Mouse (Mus musculus) lung, postnatal 0 days (tissue): ENCODE results near the gene Gm28729. TPM values are rescaled to one million over a fixed set of nuclear protein-coding genes. Genes with fewer than 3 reads are reported as not detected.
A peak's percentile ranks its signal among the peaks of the same experiment; 100 is the strongest.
"Not testable (repeated sequence)": the region's sequence is repeated elsewhere in the genome, so short reads cannot be mapped to it uniquely, and the experiment has no call there.

Source experiments
- ATAC-seq: fragments of 200-750 bp; cut with Nextera tagmentation; 2 replicates; pipeline ENCODE4 v1.8.0; 2017; ENCODE audit warnings: moderate library complexity
- DNase-seq: peaks from one replicate; pipeline ENCODE4 v3.0.0-alpha.2; 2016; ENCODE audit warnings: low spot score
- H3K27ac ChIP-seq: fragments of 300-500 bp; sonication (generic); 2 replicates; pipeline ENCODE4 v1.5.1; 2014; ENCODE audit warnings: antibody characterized with exemption, mild to moderate bottlenecking, low read length, mixed read lengths
- H3K27me3 ChIP-seq: fragments of 300-500 bp; sonication (generic); replicated peaks from 2 replicates; pipeline ENCODE4 v1.6.1; 2014; ENCODE audit warnings: low read length, mixed read lengths; ENCODE audit not compliant: insufficient read depth
- H3K36me3 ChIP-seq: fragments of 300-500 bp; sonication (generic); 2 replicates; pipeline ENCODE4 v1.6.1; 2014; ENCODE audit warnings: low read length, mixed read lengths; ENCODE audit not compliant: insufficient read depth
- H3K4me1 ChIP-seq: fragments of 300-500 bp; sonication (generic); 2 replicates; pipeline ENCODE4 v1.6.1; 2014; ENCODE audit warnings: antibody characterized with exemption, low read depth, low read length, mixed read lengths; ENCODE audit not compliant: insufficient read depth
- H3K4me2 ChIP-seq: fragments of 300-500 bp; sonication (generic); replicated peaks from 2 replicates; pipeline ENCODE4 v1.6.1; 2014; ENCODE audit warnings: low read depth, mild to moderate bottlenecking, low read length, moderate library complexity, mixed read lengths
- H3K4me3 ChIP-seq: fragments of 300-500 bp; sonication (generic); 2 replicates; pipeline ENCODE4 v1.5.1; 2014; ENCODE audit warnings: low read depth, low read length
- H3K9ac ChIP-seq: fragments of 300-500 bp; sonication (generic); replicated peaks from 2 replicates; pipeline ENCODE4 v1.6.1; 2014; ENCODE audit warnings: low read depth, mild to moderate bottlenecking
- H3K9me3 ChIP-seq: fragments of 300-500 bp; sonication (generic); 2 replicates; pipeline ENCODE4 v1.6.1; 2016; ENCODE audit warnings: low read length, mixed read lengths
- CTCF ChIP-seq: IDR thresholded peaks from 2 replicates; pipeline ENCODE4 v1.5.1; 2016; ENCODE audit warnings: antibody characterized with exemption, mild to moderate bottlenecking
- EP300 ChIP-seq: IDR thresholded peaks from 2 replicates; pipeline ENCODE4 v1.6.1; 2016; ENCODE audit warnings: antibody characterized with exemption, mild to moderate bottlenecking, control low read depth
- WGBS: fragments of 180-500 bp; shearing (Covaris S2); extraction: QIAGEN DNeasy Blood & Tissue Kit; methylation state at CpG from one replicate; pipeline ENCODE4 v1.1.7; 2014; 5-methylcytosine and 5-hydroxymethylcytosine counted together
- polyA plus RNA-seq: library from polyadenylated mRNA; unstranded; fragments of >200 nt; fragmentation: Nextera tagmentation; extraction: Ambion mirVana; gene quantifications from 2 replicates; pipeline ENCODE4 v1.2.1, GENCODE M21; 2015

The Gm28729 gene
- polyA plus RNA-seq, 1 experiment from 2014 or later = 2.7 TPM

GRCm38 (mm10) chr9:96554095-96554494, 29.0 kb upstream of the Gm28729 start:
- no peaks in the 10 kb centered on the region for H3K9me3 ChIP-seq
- H3K36me3 ChIP-seq = peaks cover 19% of the 10 kb centered on the region; the same call in 1 of the 2 replicates
- H3K27me3 ChIP-seq = no peaks in the 10 kb centered on the region
- H3K9ac ChIP-seq = no peak overlapping the region
- no peak overlapping the region for H3K4me3 ChIP-seq
- DNase-seq (no peak), ATAC-seq (no peak)
- 87% methylated on average over 1 of the region's 1 CpGs for WGBS
- no peaks in the 10 kb centered on the region for H3K4me1 ChIP-seq
- H3K4me2 ChIP-seq = no peak overlapping the region
- TF ChIP-seq EP300 (no peak), CTCF (peak; percentile 50)
- H3K27ac ChIP-seq = no peak overlapping the region

GRCm38 (mm10) chr9:96545410-96545809, 20.3 kb upstream of the Gm28729 start:
- ATAC-seq = no peak
- DNase-seq = no peak
- no peak overlapping the region for H3K27ac ChIP-seq
- H3K9ac ChIP-seq = no peak overlapping the region
- no peaks in the 10 kb centered on the region for H3K9me3 ChIP-seq
- H3K27me3 ChIP-seq = no peaks in the 10 kb centered on the region
- no peak for TF ChIP-seq CTCF
- no peak for TF ChIP-seq EP300
- no peaks in the 10 kb centered on the region for H3K4me1 ChIP-seq
- peaks cover 8% of the 10 kb centered on the region; the same call in 1 of the 2 replicates for H3K36me3 ChIP-seq
- WGBS = 85% methylated on average over 13 of the region's 13 CpGs
- H3K4me2 ChIP-seq = no peak overlapping the region
- no peak overlapping the region for H3K4me3 ChIP-seq

GRCm38 (mm10) chr9:96543643-96544640, 18.9 kb upstream of the Gm28729 start:
- peak; percentile 76 for ATAC-seq
- DNase-seq = peak; percentile 74
- 35% methylated on average over 27 of the region's 27 CpGs for WGBS

GRCm38 (mm10) chr9:96538916-96539315, 13.9 kb upstream of the Gm28729 start:
- H3K9ac ChIP-seq = no peak overlapping the region
- TF ChIP-seq EP300 = no peak
- no peak for TF ChIP-seq CTCF
- DNase-seq (peak; percentile 63), ATAC-seq (peak; percentile 84)
- peaks cover 5% of the 10 kb centered on the region; the same call in 1 of the 2 replicates for H3K4me1 ChIP-seq
- no peak overlapping the region for H3K27ac ChIP-seq
- H3K27me3 ChIP-seq = no peaks in the 10 kb centered on the region
- H3K9me3 ChIP-seq = no peaks in the 10 kb centered on the region
- no peak overlapping the region for H3K4me2 ChIP-seq
- no peak overlapping the region for H3K4me3 ChIP-seq
- 0 out of 2 replicates have a peak, but pooled peaks cover 5% of the 10 kb centered on the region for H3K36me3 ChIP-seq
- WGBS = 37% methylated on average over 10 of the region's 10 CpGs

More at GRCm38 (mm10) chr9:96543643-96544640, 18.9 kb upstream of the Gm28729 start:
- H3K27me3 ChIP-seq = no peaks in the 10 kb centered on the region
- no peak overlapping the region for H3K9ac ChIP-seq
- peaks cover 8% of the 10 kb centered on the region; the same call in 1 of the 2 replicates for H3K36me3 ChIP-seq
- no peaks in the 10 kb centered on the region for H3K9me3 ChIP-seq
- no peak overlapping the region for H3K27ac ChIP-seq
- TF ChIP-seq CTCF (peak; percentile 64), EP300 (no peak)
- no peak overlapping the region for H3K4me3 ChIP-seq
- H3K4me1 ChIP-seq = no peaks in the 10 kb centered on the region
- 0 out of 2 replicates have a peak overlapping the region, but pooled peaks have one; percentile 33 for H3K4me2 ChIP-seq

- peak; percentile 2; the same call in 1 of the 2 replicates for ATAC-seq
- WGBS = 92% methylated on average over 6 of the region's 6 CpGs
- H3K27ac ChIP-seq = no peak overlapping the region
- H3K36me3 ChIP-seq = 0 out of 2 replicates have a peak, but pooled peaks cover 5% of the 10 kb centered on the region
- TF ChIP-seq CTCF (no peak), EP300 (no peak)
- no peak for DNase-seq
- no peak overlapping the region for H3K4me3 ChIP-seq
- H3K4me1 ChIP-seq = peaks cover 9% of the 10 kb centered on the region; the same call in 1 of the 2 replicates
- H3K4me2 ChIP-seq = 0 out of 2 replicates have a peak overlapping the region, but pooled peaks have one; percentile 74
- no peaks in the 10 kb centered on the region for H3K27me3 ChIP-seq
- H3K9me3 ChIP-seq = no peaks in the 10 kb centered on the region
- H3K9ac ChIP-seq = no peak overlapping the region
Measured at GRCm38 (mm10) chr9:96537615-96537919, 12.5 kb upstream of the Gm28729 start.

- Histone ChIP-seq H3K36me3 (0 out of 2 replicates have a peak, but pooled peaks cover 5% of the 10 kb centered on the region), H3K4me2 (peak overlapping the region; percentile 74), H3K4me3 (peak overlapping the region; percentile 36), H3K9me3 (no peaks in the 10 kb centered on the region), H3K9ac (peak overlapping the region; percentile 41), H3K27ac (peak overlapping the region; percentile 43; the same call in 1 of the 2 replicates), H3K4me1 (peaks cover 11% of the 10 kb centered on the region; the same call in 1 of the 2 replicates), H3K27me3 (no peaks in the 10 kb centered on the region)
- TF ChIP-seq CTCF = no peak
- TF ChIP-seq EP300 = no peak
- DNase-seq (peak; percentile 67), ATAC-seq (peak; percentile 79)
- 31% methylated on average over 37 of the region's 37 CpGs for WGBS
Measured at GRCm38 (mm10) chr9:96536895-96537614, 12.0 kb upstream of the Gm28729 start.

GRCm38 (mm10) chr9:96536093-96536492, 11.0 kb upstream of the Gm28729 start:
- H3K36me3 ChIP-seq, ATAC-seq, DNase-seq, H3K27ac ChIP-seq, H3K4me2 ChIP-seq, H3K27me3 ChIP-seq, H3K9me3 ChIP-seq, H3K9ac ChIP-seq, H3K4me3 ChIP-seq: not testable (repeated sequence)
- 79% methylated on average over 4 of the region's 4 CpGs for WGBS
- H3K4me1 ChIP-seq = peaks cover 11% of the 10 kb centered on the region; the same call in 1 of the 2 replicates
